Mouse (Mus musculus) liver, adult (tissue): ENCODE results near the gene Zfp202.

Source experiments
- GATA4 ChIP-seq: IDR thresholded peaks from 2 replicates; pipeline ENCODE4 v1.6.1; 2014; ENCODE audit warnings: mild to moderate bottlenecking, low read length; ENCODE audit not compliant: insufficient replicate concordance

Zfp202 gene

DNA sequence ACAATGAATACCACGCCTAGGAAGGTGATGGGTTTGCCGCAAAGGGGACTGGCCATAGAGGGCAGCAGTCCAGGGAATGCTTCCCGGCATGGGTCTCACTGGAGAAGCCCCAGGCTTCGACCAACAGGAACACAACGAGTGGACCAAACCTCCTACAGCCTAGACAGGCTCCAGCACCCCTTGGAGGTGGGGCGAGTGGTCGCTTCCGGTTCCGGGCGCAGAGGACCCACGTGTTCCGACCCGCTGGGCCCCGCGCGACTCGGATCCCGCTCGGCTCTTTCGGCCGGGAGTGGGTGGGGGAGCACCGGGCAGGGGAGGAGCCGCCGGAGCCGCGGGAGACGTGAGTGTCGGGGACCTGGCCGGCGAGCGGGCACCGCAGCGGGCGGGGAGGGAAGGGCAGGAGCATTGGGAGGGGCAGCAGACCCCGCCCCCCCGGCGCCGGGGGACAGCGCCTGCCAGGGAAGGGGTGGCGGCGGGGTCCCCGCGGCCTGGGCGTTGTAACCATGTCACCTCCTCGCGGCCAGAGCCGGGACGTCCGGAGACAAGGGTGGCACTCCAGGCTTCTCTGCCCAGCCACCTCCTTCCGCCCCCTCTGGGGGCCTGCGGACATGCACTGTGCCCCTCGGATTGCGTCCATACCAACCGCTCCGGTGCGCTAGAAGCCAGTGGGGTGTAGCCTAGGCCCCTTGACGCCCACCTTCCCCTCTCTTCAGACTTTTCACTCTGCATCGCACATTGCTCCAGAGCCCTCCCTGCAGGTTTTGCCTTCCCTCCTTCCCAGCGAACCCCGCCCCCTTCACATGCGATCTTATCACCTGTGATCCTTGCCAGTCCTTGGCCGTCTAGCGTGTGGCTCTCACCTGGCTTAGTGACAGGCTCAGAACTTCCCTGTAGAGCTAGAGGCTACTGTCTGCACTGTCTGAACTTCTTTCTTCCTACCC is at the start of gene Zfp202:
Gene Zfp202, plus strand, starts transcription at position 219 of the 941 bp plus-strand sequence.
- TF ChIP-seq GATA4, result no peak

DNA sequence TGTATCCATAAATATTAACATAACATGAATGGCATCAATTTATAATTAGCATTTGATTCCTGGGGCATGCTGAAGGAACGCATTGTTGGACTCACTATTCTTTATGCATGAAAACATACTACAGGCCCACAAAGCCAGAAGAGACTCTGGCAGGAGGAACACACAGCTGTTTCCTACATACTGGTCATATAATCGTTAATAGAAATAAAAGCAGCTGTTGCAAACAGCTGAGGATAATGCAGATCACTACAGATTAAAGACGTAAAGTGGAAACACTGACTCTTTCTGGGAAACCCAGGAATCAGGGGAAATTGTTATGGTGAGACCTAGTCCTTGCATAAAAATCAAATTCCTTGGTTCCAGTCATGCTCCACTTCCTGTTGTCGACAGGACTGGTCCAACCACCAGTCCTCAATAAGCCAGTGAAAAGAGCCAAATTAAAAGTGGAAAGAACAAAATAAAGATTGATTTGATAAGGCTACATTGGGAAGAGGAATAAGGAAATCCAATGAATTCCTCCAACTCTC is 36.9 kb upstream of the Zfp202 start:
- no peak for TF ChIP-seq GATA4

DNA sequence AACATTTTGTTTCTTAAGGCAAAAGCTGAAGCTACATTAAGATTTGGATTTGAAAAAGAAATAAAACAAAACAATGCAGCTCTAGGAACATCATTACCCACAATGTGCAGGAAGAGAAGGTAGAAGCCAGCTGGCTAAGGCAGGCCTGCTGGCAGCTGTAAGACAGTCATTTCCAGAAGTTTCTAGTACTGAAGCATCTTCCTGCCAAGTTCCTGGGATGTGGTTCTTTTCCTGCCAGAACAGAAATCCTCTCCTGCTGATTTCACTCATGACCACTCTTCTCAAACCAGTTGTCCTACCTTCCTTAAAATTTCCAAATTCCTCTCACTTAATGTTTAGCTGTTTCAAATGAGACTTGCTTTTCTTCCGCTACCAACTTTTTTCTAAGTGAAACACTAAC is 25.7 kb upstream of the Zfp202 start:
- no peak for TF ChIP-seq GATA4

DNA sequence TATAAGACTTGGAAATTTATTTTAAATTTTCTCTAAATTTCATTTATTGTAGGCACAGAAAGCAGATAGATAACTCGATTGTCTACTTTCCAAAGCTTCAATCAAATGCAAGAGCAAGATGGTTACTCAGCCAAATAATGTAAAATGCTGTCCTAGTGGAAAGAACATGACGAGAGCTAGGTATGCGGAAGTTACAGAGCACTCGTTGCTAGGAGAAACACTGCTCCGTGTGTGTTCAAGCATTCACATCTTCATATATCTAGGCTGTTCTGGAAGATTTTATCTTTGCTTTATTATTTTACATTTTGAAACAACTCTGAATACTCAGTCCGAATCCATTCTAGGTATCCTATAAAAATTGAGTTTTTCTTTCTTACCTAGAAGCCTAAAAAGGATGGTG is 15.1 kb upstream of the Zfp202 start:
- no peak for TF ChIP-seq GATA4

DNA sequence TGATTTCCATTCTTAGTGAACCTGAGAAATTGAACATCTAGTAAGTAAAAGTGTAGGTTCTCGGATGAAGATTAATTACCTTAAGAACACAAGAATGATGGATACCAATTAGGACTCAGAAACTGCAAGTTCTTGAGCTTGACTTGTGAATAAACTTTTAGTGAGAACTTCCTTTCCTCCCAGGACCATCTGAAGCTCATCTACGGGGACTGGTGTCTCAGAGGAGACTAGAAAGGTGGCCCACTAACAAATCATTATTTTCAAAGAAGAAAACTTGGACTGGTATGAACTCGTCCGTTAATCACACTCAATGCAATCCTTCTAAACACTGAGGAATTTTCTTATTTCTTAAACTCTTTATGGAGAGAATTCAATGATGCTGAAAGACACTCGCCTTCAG is 11.5 kb upstream of the Zfp202 start, which contains the start of gene Olfr986:
Gene Olfr986, plus strand, starts transcription at position 301 of the 400 bp plus-strand sequence.
- no peak for TF ChIP-seq GATA4

DNA sequence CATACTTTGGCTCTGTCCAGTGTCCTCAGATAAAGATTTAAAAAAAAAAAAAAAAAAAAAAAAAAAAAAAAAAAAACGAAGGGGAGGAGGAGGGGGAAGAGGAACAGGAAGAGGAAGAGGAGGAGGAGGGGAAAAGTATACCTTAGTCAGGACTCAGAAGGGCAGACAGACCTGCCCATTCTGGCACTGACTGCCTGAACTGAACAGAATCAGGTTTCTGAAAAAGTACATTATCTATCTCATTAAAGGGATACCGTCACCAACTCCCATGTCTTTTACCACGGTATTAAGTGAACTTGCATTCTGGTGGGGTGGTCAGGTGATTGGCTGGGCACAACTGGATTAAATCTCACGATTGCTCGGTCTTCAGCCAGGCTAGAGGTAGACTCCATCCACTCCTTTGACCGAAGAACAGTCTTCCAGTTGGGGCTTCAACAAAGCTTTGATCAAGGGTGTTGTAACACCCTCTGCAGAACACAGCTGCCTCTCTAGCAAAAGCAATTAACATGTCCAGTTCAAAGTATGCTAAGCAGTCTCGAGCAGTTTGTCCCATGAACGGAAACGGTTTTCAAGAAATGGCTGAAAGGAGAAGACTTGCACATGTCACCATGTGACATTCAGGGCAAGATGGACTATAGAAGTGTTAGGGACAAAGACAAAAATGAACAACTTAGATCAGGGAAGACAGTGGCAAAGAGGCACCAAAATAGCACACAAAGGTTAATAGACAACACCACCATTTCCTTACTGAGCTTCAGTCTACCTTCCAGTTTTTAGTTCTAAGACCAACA is 835 bp upstream of the Zfp202 start:
- TF ChIP-seq GATA4, result no peak

DNA sequence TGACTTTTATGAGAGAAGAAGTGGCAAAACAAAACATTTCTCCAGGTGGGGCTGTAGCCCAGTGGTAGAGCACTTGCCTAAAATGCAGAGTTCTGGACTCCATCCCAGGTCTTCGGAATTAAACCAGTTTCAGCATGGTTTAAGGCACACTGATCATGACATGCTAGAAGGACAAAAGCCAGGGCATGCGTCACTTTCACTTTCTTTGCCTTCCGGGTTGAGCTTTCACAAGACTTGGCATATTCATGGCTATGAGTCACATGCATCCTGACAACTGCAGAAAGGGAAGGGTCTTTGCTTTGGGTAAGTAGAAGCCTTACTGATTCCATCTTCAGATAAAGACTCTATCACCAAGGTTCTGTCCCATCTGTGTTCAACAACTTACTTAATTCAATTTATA is 3.9 kb downstream of the Zfp202 start:
- TF ChIP-seq GATA4, result no peak

DNA sequence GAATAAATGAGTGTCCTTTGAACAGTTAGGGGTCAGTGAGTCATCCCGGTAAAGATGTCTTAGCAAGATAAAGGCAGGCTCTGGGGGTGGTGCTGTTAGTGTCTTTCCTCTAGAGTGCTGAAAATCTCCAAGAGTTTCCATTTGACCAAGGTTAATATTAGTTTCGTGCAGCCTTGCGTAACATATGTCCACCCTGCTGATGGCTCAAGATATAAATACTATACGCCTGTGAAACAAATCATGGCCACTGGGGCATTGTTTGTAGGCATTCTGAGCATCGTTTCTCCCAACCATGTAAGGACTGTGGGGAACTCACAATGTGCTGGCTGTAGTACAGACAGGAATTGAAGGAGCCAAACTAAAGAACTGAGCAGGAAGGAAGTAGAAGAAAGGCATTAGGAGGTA is 14.4 kb downstream of the Zfp202 start:
- TF ChIP-seq GATA4, result no peak

DNA sequence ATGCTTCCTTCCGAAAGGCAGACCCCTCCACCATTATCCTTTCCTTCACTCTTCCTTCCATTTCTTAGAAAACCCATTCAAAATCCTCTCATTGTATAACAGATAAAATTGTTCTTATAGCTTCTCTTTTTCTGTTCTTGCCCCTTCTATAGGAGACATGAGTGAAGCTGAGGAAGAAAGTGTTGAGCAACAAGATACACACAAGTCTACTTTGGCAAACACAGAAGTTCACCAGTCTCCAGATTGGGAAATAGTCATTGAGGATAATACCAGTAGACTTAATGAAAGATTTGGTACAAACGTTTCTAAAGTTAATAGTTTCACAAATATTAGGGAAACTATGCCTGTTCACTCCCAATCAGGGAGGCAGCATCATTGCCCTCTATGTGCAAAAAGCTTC is 18.6 kb downstream of the Zfp202 start:
- TF ChIP-seq GATA4, result no peak

DNA sequence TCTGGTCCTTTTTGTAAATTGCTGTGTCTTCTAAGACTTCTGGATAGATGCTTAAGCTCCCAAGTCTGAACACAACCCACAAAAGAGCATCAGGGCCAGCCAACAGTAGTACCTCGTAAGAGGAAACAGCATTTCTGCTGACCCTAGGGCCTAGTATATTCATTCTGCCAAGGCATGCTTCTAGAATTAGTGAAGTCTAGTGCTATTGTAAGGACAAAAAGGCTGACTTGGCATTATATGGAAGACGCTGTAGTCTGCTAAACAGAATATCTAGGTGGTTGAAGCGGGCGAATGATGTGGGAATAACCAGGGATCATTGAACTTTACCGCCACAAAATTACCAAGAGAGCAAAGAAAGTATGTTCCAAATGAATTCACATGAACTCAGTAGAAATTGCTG is 21.9 kb downstream of the Zfp202 start:
- TF ChIP-seq GATA4, result no peak

DNA sequence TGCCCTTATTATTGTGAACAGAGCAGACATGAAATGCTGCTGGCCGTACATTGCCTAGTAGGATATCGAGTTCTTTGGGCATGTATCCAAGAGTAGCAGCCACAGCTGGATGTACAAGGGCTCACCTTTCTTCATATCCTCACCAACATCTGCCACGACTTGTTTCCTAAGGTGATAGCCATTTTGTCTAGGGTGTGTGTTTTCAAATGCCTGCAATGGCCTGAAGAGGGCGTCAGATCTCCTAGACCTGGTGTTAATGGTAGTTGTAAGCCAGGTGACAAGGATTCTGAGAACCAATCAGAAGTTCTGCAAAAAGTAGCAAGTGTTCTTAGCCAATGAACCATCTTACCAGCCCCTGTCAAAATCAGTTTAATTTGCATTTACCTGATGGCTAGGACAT is 24.5 kb downstream of the Zfp202 start:
- no peak for TF ChIP-seq GATA4

DNA sequence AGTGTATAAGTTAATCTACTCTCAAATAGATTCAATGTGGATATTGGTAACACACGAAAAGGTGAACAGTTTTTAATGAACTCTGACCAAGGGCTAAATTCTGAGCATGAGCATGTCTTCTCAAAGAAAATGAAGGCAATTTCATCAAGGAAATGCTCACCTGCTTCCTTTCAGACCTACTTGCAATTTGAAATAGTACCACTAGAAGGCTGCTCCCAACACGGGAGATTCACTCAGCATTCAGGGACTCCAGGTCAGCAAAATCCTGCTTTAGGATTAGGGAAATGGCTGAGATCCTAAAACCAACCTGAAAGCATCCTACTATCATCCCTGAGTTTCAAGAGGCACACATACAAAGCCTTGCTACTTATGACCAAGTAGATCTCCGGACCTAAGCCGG is 32.2 kb downstream of the Zfp202 start:
- no peak for TF ChIP-seq GATA4

DNA sequence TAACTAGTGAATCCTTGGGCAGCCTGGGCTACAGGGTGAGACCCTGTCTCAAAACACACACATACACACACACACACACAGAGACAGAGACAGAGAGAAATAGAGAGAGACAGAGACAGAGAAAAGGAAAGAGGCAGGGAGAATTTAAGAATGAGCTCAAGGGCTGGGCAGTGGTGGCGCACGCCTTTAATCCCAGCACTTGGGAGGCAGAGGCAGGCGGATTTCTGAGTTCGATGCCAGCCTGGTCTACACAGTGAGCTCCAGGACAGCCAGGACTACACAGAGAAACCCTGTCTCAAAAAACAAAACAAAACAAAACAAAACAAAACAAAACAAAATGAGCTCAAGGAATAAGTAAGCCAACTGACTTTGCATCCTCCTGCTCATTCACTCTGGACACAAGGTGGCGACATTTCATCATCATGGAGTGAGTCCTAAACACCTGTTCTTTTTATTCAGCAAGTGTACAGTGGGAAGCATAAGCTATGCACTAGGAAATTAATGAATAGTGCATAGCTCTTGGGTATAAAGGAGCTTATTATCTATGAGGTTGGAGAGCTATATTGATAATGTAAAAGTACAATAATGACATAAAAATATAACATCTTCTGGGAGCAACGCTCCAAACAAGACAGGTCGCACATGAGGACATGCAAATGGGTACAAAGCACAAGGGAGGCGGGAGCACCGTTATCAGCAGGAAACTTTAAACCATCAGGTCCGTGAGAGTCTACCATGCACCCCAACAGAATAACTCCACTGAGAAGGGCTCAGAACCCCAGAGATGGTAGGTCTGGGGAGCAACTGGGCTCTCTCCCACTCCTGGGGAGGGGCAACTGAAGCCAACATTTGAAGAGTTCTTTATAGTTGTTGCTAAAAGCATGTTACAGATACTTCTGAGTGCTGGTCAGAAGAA is 36.0 kb downstream of the Zfp202 start:
- TF ChIP-seq GATA4, result no peak

DNA sequence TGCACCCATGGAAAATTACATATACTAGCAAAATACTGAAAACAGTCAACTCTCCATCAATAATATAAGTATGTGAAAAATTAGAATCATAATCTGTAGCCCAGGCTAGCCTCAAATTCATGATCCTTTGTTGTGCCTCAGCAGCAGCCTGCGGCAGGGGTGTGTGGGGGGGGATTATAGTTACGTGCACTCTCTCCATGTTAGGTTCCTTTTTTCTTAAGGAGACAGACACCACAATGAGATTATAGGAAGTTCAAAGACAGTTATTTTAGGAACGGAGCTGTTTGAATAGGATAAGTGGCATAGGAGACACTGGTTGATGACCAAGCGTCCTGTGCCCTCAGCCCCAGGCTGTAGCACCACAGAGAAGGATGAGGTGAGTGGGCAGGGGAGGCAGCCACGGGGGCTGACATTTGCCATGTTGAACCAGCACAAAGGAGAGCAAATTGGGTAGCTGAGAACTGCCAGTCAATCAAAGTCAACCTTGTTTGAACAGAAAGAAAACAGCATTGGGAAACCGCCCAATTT is 36.8 kb downstream of the Zfp202 start:
- TF ChIP-seq GATA4, result no peak
